Mouse (Mus musculus) embryonic facial prominence, embryonic 11.5 days (tissue): ENCODE measurements at regions not wholly inside any gene's neighbourhood (a gene's known extent, or its start where the extent isn't known, plus 50 kb on each side); places are given as distances from the start of the nearest gene placed in this dataset.

Experiments used
- ATAC-seq: fragments of 200-750 bp; cut with Nextera tagmentation; replicated peaks from 2 replicates; pipeline ENCODE4 v1.8.0; 2017; ENCODE audit warnings: low read depth; ENCODE audit not compliant: insufficient number of reproducible peaks, low FRiP score, low TSS enrichment
- DNase-seq: peaks from one replicate; pipeline ENCODE4 v3.0.0-alpha.2; 2015; ENCODE audit warnings: low spot score
- H3K27ac ChIP-seq: fragments of 300-500 bp; sonication (generic); replicated peaks from 2 replicates; pipeline ENCODE4 v1.5.1; 2014; ENCODE audit warnings: mild to moderate bottlenecking, low read depth, low read length, control low read depth
- H3K27me3 ChIP-seq: fragments of 300-500 bp; sonication (generic); 2 replicates; pipeline ENCODE4 v1.6.1; 2014; ENCODE audit warnings: mild to moderate bottlenecking, low read length, moderate library complexity, mixed read lengths; ENCODE audit not compliant: control insufficient read depth, insufficient read depth
- H3K36me3 ChIP-seq: fragments of 300-500 bp; sonication (generic); replicated peaks from 2 replicates; pipeline ENCODE4 v1.6.1; 2014; ENCODE audit warnings: low read depth, mild to moderate bottlenecking, low read length, moderate library complexity, mixed read lengths; ENCODE audit not compliant: control insufficient read depth, insufficient read depth
- H3K4me1 ChIP-seq: fragments of 300-500 bp; sonication (generic); 2 replicates; pipeline ENCODE4 v1.6.1; 2014; ENCODE audit warnings: low read length, mixed read lengths; ENCODE audit not compliant: control insufficient read depth, insufficient read depth
- H3K4me2 ChIP-seq: fragments of 300-500 bp; sonication (generic); 2 replicates; pipeline ENCODE4 v1.6.1; 2014; ENCODE audit warnings: low read depth, mild to moderate bottlenecking, control low read depth, low read length, moderate library complexity
- H3K4me3 ChIP-seq: fragments of 300-500 bp; sonication (generic); 2 replicates; pipeline ENCODE4 v1.5.1; 2014; ENCODE audit warnings: low read depth, low read length, control low read depth
- H3K9ac ChIP-seq: fragments of 300-500 bp; sonication (generic); replicated peaks from 2 replicates; pipeline ENCODE4 v1.6.1; 2014; ENCODE audit warnings: mild to moderate bottlenecking, control low read depth, low read length
- H3K9me3 ChIP-seq: fragments of 300-500 bp; sonication (generic); replicated peaks from 2 replicates; pipeline ENCODE4 v1.6.1; 2016; ENCODE audit warnings: mild to moderate bottlenecking, low read length, inconsistent platforms, mixed read lengths; ENCODE audit not compliant: control insufficient read depth
- WGBS: fragments of 180-500 bp; shearing (Covaris S2); extraction: QIAGEN DNeasy Blood & Tissue Kit; methylation state at CpG from one replicate; pipeline ENCODE4 v1.1.7; 2014; 5-methylcytosine and 5-hydroxymethylcytosine counted together

- Histone ChIP-seq H3K36me3 (no peaks in the 10 kb centered on the region), H3K4me3 (no peak overlapping the region), H3K9me3 (no peaks in the 10 kb centered on the region), H3K4me2 (no peak overlapping the region), H3K27ac (no peak overlapping the region), H3K4me1 (no peaks in the 10 kb centered on the region), H3K9ac (no peak overlapping the region), H3K27me3 (no peaks in the 10 kb centered on the region)
- DNase-seq (no peak), ATAC-seq (no peak)
- WGBS, result 76% methylated on average over 5 of the region's 5 CpGs
Observed at GRCm38 (mm10) chr12:32553793-32554192, 175.3 kb downstream of the Ccdc71l start.

- H3K4me1 ChIP-seq, result no peaks in the 10 kb centered on the region
- no peak overlapping the region for H3K4me2 ChIP-seq
- WGBS, result 85% methylated on average over 3 of the region's 3 CpGs
- H3K4me3 ChIP-seq, result no peak overlapping the region
- no peak overlapping the region for H3K27ac ChIP-seq
- ATAC-seq, result no peak
- H3K36me3 ChIP-seq, result no peaks in the 10 kb centered on the region
- no peaks in the 10 kb centered on the region for H3K9me3 ChIP-seq
- H3K9ac ChIP-seq, result no peak overlapping the region
- DNase-seq, result no peak
- no peaks in the 10 kb centered on the region for H3K27me3 ChIP-seq
Observed at GRCm38 (mm10) chr12:32567777-32568176, 189.3 kb downstream of the Ccdc71l start.

- DNase-seq, result no peak
- Histone ChIP-seq H3K27ac (no peak overlapping the region), H3K9me3 (no peaks in the 10 kb centered on the region), H3K4me3 (no peak overlapping the region), H3K36me3 (no peaks in the 10 kb centered on the region), H3K4me2 (no peak overlapping the region), H3K4me1 (no peaks in the 10 kb centered on the region), H3K9ac (no peak overlapping the region), H3K27me3 (no peaks in the 10 kb centered on the region)
- WGBS, result 81% methylated on average over 6 of the region's 6 CpGs
- no peak for ATAC-seq
Observed at GRCm38 (mm10) chr12:32581304-32581703, 202.8 kb downstream of the Ccdc71l start.

GRCm38 (mm10) chr12:32602131-32602815 lies 217.1 kb upstream of the Nampt start:
- WGBS, result 81% methylated on average over 10 of the region's 10 CpGs

GRCm38 (mm10) chr12:32605353-32605752 lies 214.0 kb upstream of the Nampt start:
- Histone ChIP-seq H3K9ac (no peak overlapping the region), H3K4me1 (no peaks in the 10 kb centered on the region), H3K27ac (no peak overlapping the region), H3K36me3 (no peaks in the 10 kb centered on the region), H3K9me3 (no peaks in the 10 kb centered on the region), H3K4me2 (no peak overlapping the region), H3K27me3 (no peaks in the 10 kb centered on the region), H3K4me3 (no peak overlapping the region)
- no peak for ATAC-seq
- no peak for DNase-seq

More at GRCm38 (mm10) chr12:32602131-32602815, 217.1 kb upstream of the Nampt start:
- Histone ChIP-seq H3K36me3 (no peaks in the 10 kb centered on the region), H3K9ac (no peak overlapping the region), H3K9me3 (no peaks in the 10 kb centered on the region), H3K27me3 (no peaks in the 10 kb centered on the region), H3K4me2 (no peak overlapping the region), H3K4me3 (no peak overlapping the region), H3K4me1 (no peaks in the 10 kb centered on the region), H3K27ac (no peak overlapping the region)
- DNase-seq (no peak), ATAC-seq (no peak)

- Histone ChIP-seq H3K4me3 (no peak overlapping the region), H3K27ac (no peak overlapping the region), H3K4me1 (no peaks in the 10 kb centered on the region), H3K27me3 (no peaks in the 10 kb centered on the region), H3K36me3 (no peaks in the 10 kb centered on the region), H3K9me3 (no peaks in the 10 kb centered on the region), H3K4me2 (no peak overlapping the region), H3K9ac (no peak overlapping the region)
- ATAC-seq (no peak), DNase-seq (no peak)
- 80% methylated on average over 3 of the region's 3 CpGs for WGBS
Observed at GRCm38 (mm10) chr12:32615000-32615399, 204.3 kb upstream of the Nampt start.

- WGBS, result 92% methylated on average over 5 of the region's 5 CpGs
- H3K27me3 ChIP-seq, result no peaks in the 10 kb centered on the region
- no peak overlapping the region for H3K4me3 ChIP-seq
- no peak overlapping the region for H3K9ac ChIP-seq
- no peak overlapping the region for H3K27ac ChIP-seq
- no peak overlapping the region for H3K4me2 ChIP-seq
- H3K9me3 ChIP-seq, result no peaks in the 10 kb centered on the region
- no peak for DNase-seq
- ATAC-seq, result no peak
- no peaks in the 10 kb centered on the region for H3K36me3 ChIP-seq
- H3K4me1 ChIP-seq, result no peaks in the 10 kb centered on the region
Observed at GRCm38 (mm10) chr12:32616086-32616485, 203.3 kb upstream of the Nampt start.

GRCm38 (mm10) chr12:32617031-32617430 lies 202.3 kb upstream of the Nampt start:
- H3K4me1 ChIP-seq, result no peaks in the 10 kb centered on the region
- H3K27me3 ChIP-seq, result no peaks in the 10 kb centered on the region
- no peaks in the 10 kb centered on the region for H3K9me3 ChIP-seq
- no peak overlapping the region for H3K4me3 ChIP-seq
- H3K36me3 ChIP-seq, result no peaks in the 10 kb centered on the region
- DNase-seq, result no peak
- H3K27ac ChIP-seq, result no peak overlapping the region
- 66% methylated on average over 1 of the region's 1 CpGs for WGBS
- H3K9ac ChIP-seq, result no peak overlapping the region
- no peak; the same call in 1 of the 2 replicates for ATAC-seq
- no peak overlapping the region for H3K4me2 ChIP-seq
